8 mouse cellular contexts compared by ENCODE assay signal in the genomic region with DNA sequence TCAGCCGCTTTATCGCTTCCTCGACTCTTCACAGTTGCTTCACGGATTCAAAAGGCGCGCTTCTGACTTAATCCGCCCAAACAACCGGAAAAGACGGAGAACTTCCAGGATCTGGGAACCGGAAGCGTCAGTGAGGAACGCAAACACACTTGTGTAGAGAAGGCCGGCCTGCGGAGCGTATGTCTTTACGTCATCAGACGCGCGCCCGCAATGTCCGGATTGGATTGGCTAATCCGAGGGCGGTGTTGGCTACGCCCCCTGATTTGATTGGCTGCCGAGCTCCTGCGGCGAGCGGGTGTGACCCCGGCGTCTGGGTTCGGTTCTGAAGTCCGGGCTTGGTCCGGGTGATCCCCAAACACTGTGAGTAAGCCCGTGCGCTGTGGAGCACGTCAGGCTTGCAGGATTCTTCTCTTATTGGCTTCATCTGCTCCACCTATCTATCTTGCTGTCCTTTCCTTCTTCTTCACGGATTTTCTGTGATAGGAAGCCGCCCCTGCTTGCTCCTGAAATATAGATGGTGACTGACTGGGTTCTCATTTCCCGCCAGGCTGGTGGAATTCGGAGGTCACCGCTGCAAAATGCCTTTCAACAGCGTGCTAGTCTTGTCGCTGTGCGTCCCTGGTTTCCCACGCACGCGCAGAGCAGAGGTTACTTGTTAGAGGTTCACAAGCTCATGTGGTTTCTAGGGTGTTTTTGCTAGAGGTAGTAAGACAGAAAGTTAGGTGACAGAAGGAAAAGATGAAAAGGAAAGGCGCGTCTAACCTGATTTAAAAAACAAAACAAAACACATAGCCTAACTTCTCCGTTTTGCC. TPM values are rescaled to one million over a fixed set of nuclear protein-coding genes. Genes with fewer than 3 reads are reported as not detected.
DNase-seq lines count a peak whose midpoint lies in the region; ATAC-seq and TF ChIP-seq lines count a peak whose summit lies in the region.

TSS of gene Mut (plus strand) at position 266 of the 812 bp plus-strand sequence.
TSS of gene Cenpq (minus strand) at position 628 of the 812 bp plus-strand sequence.

- peaks cover 5 to 11% of the 10 kb centered on the region in 2 experiments; a peak in 3 of 4 replicates for H3K36me3 ChIP-seq in MEL (ENCODE audit: control insufficient read depth in 1 of 2, insufficient read depth in 2 of 2, low read length in 2 of 2)
- 0 out of 2 replicates have a peak, but pooled peaks cover 3% of the 10 kb centered on the region for H3K36me3 ChIP-seq in forebrain, postnatal 0 days (ENCODE audit: insufficient read depth)
- H3K36me3 ChIP-seq in lung, embryonic 15.5 days, result peaks cover 14% of the 10 kb centered on the region; the same call in 1 of the 2 replicates

- peak; percentile 98 for DNase-seq in MEL (ENCODE audit: low read depth, low spot score)
- peak; percentile 99 for DNase-seq in cerebellum, adult 2 months
- peak; percentile 99 for DNase-seq in forebrain, postnatal 0 days
- DNase-seq in heart, postnatal 4 days, result peak; percentile 98
- peak; percentile 99 to 100 for DNase-seq in layer of hippocampus, adult 8-10 months (ENCODE audit: low spot score in 2 of 2)
- peak; percentile 95 for DNase-seq in ovary, adult 18-20 months (ENCODE audit: low spot score)
- DNase-seq in thymus, postnatal 0 days (ENCODE audit: low spot score), result peak; percentile 96

- TF ChIP-seq POLR2A in MEL (IDR thresholded peaks at IDR 0.05; ENCODE audit: control insufficient read depth in 1 of 2, insufficient read depth in 1 of 2, low read depth in 1 of 2, low read length in 2 of 2, poor library complexity in 1 of 2), result peak; percentile 41 to 83; a peak in 3 of 4 replicates
- peak; percentile 85; the same call in 1 of the 2 replicates for TF ChIP-seq POLR2A in cerebellum, adult 2 months (IDR thresholded peaks at IDR 0.05; ENCODE audit: borderline replicate concordance, insufficient read depth, low read length)

- ATAC-seq in forebrain, postnatal 0 days, result peak; percentile 100
- peak; percentile 100 for ATAC-seq in lung, embryonic 15.5 days (ENCODE audit: borderline replicate concordance, extremely low read depth, low FRiP score, low TSS enrichment)

- peaks cover 8% of the 10 kb centered on the region for H3K79me2 ChIP-seq in MEL (ENCODE audit: control insufficient read depth, insufficient read depth, low read length, poor library complexity)

- no peak for TF ChIP-seq RAD21 in MEL (IDR thresholded peaks at IDR 0.05; ENCODE audit: low read depth, low read length)

- H3K27ac ChIP-seq in MEL (ENCODE audit: control insufficient read depth, low read depth, low read length), result peak within 1 kb of the TSS; percentile 86
- H3K27ac ChIP-seq in cerebellum, adult 2 months (ENCODE audit: insufficient read depth, low read length), result peak within 1 kb of the TSS; percentile 73
- peak within 1 kb of the TSS; percentile 97 for H3K27ac ChIP-seq in forebrain, postnatal 0 days (ENCODE audit: low read depth, low read length)
- H3K27ac ChIP-seq in lung, embryonic 15.5 days, result peak within 1 kb of the TSS; percentile 96

- no peaks in the 10 kb centered on the region for H3K9me3 ChIP-seq in MEL (replicated peaks; ENCODE audit: insufficient read depth, low read length)
- H3K9me3 ChIP-seq in forebrain, postnatal 0 days (ENCODE audit: low read length), result no peaks in the 10 kb centered on the region
- no peaks in the 10 kb centered on the region for H3K9me3 ChIP-seq in lung, embryonic 15.5 days

- peak within 1 kb of the TSS; percentile 88 to 91 for H3K4me3 ChIP-seq in MEL (ENCODE audit: control insufficient read depth in 1 of 2, insufficient read depth in 1 of 2, low read depth in 2 of 2, low read length in 2 of 2)
- H3K4me3 ChIP-seq in cerebellum, adult 2 months (replicated peaks; ENCODE audit: insufficient read depth, low read depth, low read length), result peak within 1 kb of the TSS; percentile 87
- H3K4me3 ChIP-seq in forebrain, postnatal 0 days (ENCODE audit: low read depth, low read length), result peak within 1 kb of the TSS; percentile 85
- H3K4me3 ChIP-seq in lung, embryonic 15.5 days, result peak within 1 kb of the TSS; percentile 76

- no peak for TF ChIP-seq EP300 in MEL (IDR thresholded peaks at IDR 0.05; ENCODE audit: low read depth in 1 of 2, low read length in 2 of 2)

- no peak for TF ChIP-seq CTCF in MEL (IDR thresholded peaks at IDR 0.05 in 2 of 3, conservative IDR thresholded peaks at IDR 0.05 in 1 of 3; ENCODE audit: control insufficient read depth in 1 of 3, insufficient read depth in 1 of 3, low read depth in 2 of 3, low read length in 3 of 3, poor library complexity in 1 of 3, severe bottlenecking in 1 of 3)
- TF ChIP-seq CTCF in cerebellum, adult 2 months (IDR thresholded peaks at IDR 0.05; ENCODE audit: borderline replicate concordance, insufficient read depth, low read depth, low read length), result no peak
- no peak for TF ChIP-seq CTCF in forebrain, postnatal 0 days (IDR thresholded peaks at IDR 0.05; ENCODE audit: low read depth)

- peak within 1 kb of the TSS; percentile 77 for H3K4me2 ChIP-seq in forebrain, postnatal 0 days (ENCODE audit: low read depth)
- H3K4me2 ChIP-seq in lung, embryonic 15.5 days, result peak within 1 kb of the TSS; percentile 69

- H3K4me1 ChIP-seq in MEL (ENCODE audit: control insufficient read depth in 1 of 2, insufficient read depth in 2 of 2, low read length in 2 of 2), result peaks cover 0 to 6% of the 10 kb centered on the region in 2 experiments; a peak in 1 of 4 replicates
- no peaks in the 10 kb centered on the region for H3K4me1 ChIP-seq in cerebellum, adult 2 months (ENCODE audit: control insufficient read depth, insufficient read depth, low read length)
- H3K4me1 ChIP-seq in forebrain, postnatal 0 days (ENCODE audit: insufficient read depth), result peaks cover 6% of the 10 kb centered on the region
- H3K4me1 ChIP-seq in lung, embryonic 15.5 days, result peaks cover 8% of the 10 kb centered on the region

- no peaks in the 10 kb centered on the region for H3K27me3 ChIP-seq in MEL (ENCODE audit: control insufficient read depth in 1 of 2, insufficient read depth in 2 of 2, low read length in 2 of 2)
- no peaks in the 10 kb centered on the region for H3K27me3 ChIP-seq in cerebellum, adult 2 months (ENCODE audit: control insufficient read depth, insufficient read depth, low read length)
- no peaks in the 10 kb centered on the region for H3K27me3 ChIP-seq in forebrain, postnatal 0 days (ENCODE audit: insufficient read depth, low read length)
- H3K27me3 ChIP-seq in lung, embryonic 15.5 days, result no peaks in the 10 kb centered on the region

- WGBS in cerebellum, adult 2 months, result under 1% methylated on average over 50 of the region's 50 CpGs
- under 1% methylated on average over 50 of the region's 50 CpGs for WGBS in forebrain, postnatal 0 days
- under 1% methylated on average over 50 of the region's 50 CpGs for WGBS in lung, embryonic 15.5 days

- H3K9ac ChIP-seq in MEL (ENCODE audit: control insufficient read depth, low read depth, low read length, poor library complexity, severe bottlenecking), result peak within 1 kb of the TSS; percentile 79
- peak within 1 kb of the TSS; percentile 75 for H3K9ac ChIP-seq in forebrain, postnatal 0 days
- peak within 1 kb of the TSS; percentile 73 for H3K9ac ChIP-seq in lung, embryonic 15.5 days

TF ChIP-seq in MEL, 35 proteins besides CTCF, POLR2A, EP300 and RAD21 (continues in another document):
- TF ChIP-seq USF1 (IDR thresholded peaks at IDR 0.05; ENCODE audit: low read depth, low read length) (0 out of 2 replicates have a peak, but pooled peaks have one; percentile 3), MAZ (IDR thresholded peaks at IDR 0.05; ENCODE audit: low read depth, low read length) (no peak), ZMIZ1 (IDR thresholded peaks at IDR 0.05; ENCODE audit: low read depth, low read length) (peak; percentile 39; the same call in 1 of the 2 replicates), ELF1 (IDR thresholded peaks at IDR 0.05; ENCODE audit: low read depth, low read length) (peak; percentile 90), SIN3A (IDR thresholded peaks at IDR 0.05; ENCODE audit: low read length) (peak; percentile 94), NRF1 (IDR thresholded peaks at IDR 0.05; ENCODE audit: insufficient read depth, low read depth, low read length, poor library complexity, severe bottlenecking) (peak; percentile 85), E2F4 (IDR thresholded peaks at IDR 0.05; ENCODE audit: borderline replicate concordance, low read depth, low read length) (peak; percentile 78; the same call in 1 of the 2 replicates), TBP (IDR thresholded peaks at IDR 0.05; ENCODE audit: low read depth, low read length) (peak; percentile 86), MAX (IDR thresholded peaks at IDR 0.05; ENCODE audit: low read length) (peak; percentile 61; the same call in 1 of the 2 replicates), MXI1 (IDR thresholded peaks at IDR 0.05; ENCODE audit: low read depth, low read length) (peak; percentile 81; the same call in 1 of the 2 replicates), NELFE (IDR thresholded peaks at IDR 0.05; ENCODE audit: low read depth, low read length) (peak; percentile 73), POLR2AphosphoS2 (IDR thresholded peaks at IDR 0.05; ENCODE audit: low read length) (peak; percentile 46; the same call in 1 of the 2 replicates)

RNA-seq across cellular contexts. Expression of gene Mut, which starts in this region (rescaled TPM):
- 21.2 and 25.8 TPM in 2 replicates for total RNA-seq in MEL (2012; rRNA removed)
- 10 to 100 TPM; 25.0 to 65.8 TPM for polyA plus RNA-seq in MEL (2012; ENCODE audit: insufficient read depth in 1 of 2, insufficient read length in 2 of 2, low read depth in 1 of 2, low replicate concordance in 2 of 2, missing spikeins in 1 of 2)
- 24.2 and 26.8 TPM in 2 replicates for polyA plus RNA-seq in cerebellum, adult 2 months (2012; rRNA removed)
- 15.5 and 18.6 TPM in 2 replicates for total RNA-seq in forebrain, postnatal 0 days (2014; rRNA removed)
- polyA plus RNA-seq in forebrain, postnatal 0 days (2015; fragmentation: Nextera tagmentation; extraction: Ambion mirVana), result 13.8 and 17.8 TPM in 2 replicates
- 10 to 100 TPM; 55.9 to 60.0 TPM for total RNA-seq in heart, postnatal 4 days (2021)
- total RNA-seq in layer of hippocampus, adult 8-10 months (2022), result 10 to 100 TPM; 47.6 to 59.2 (median 55.4) TPM
- polyA plus RNA-seq in lung, embryonic 15.5 days (2015; fragmentation: Nextera tagmentation; extraction: Ambion mirVana), result 34.8 and 39.7 TPM in 2 replicates
- 23.8 and 25.2 TPM in 2 replicates for polyA plus RNA-seq in thymus, postnatal 0 days (2015; fragmentation: Nextera tagmentation; extraction: Ambion mirVana)

RNA-seq across cellular contexts. Expression of gene Cenpq, which starts in this region (rescaled TPM):
- 18.9 and 20.9 TPM in 2 replicates for total RNA-seq in MEL (2012; rRNA removed)
- polyA plus RNA-seq in MEL (2012; ENCODE audit: insufficient read depth in 1 of 2, insufficient read length in 2 of 2, low read depth in 1 of 2, low replicate concordance in 2 of 2, missing spikeins in 1 of 2), result 10 to 100 TPM in 1 of 2 experiments, not detected in 1; 25.5 TPM
- polyA plus RNA-seq in cerebellum, adult 2 months (2012; rRNA removed), result 4.7 and 4.8 TPM in 2 replicates
- total RNA-seq in forebrain, postnatal 0 days (2014; rRNA removed), result 6.9 and 7.6 TPM in 2 replicates
- polyA plus RNA-seq in forebrain, postnatal 0 days (2015; fragmentation: Nextera tagmentation; extraction: Ambion mirVana), result 10.7 and 11.8 TPM in 2 replicates
- total RNA-seq in heart, postnatal 4 days (2021), result 10 to 100 TPM; 11.8 to 11.9 TPM
- 1 to 10 TPM; 3.0 to 3.7 (median 3.3) TPM for total RNA-seq in layer of hippocampus, adult 8-10 months (2022)
- polyA plus RNA-seq in lung, embryonic 15.5 days (2015; fragmentation: Nextera tagmentation; extraction: Ambion mirVana), result 32.1 and 32.7 TPM in 2 replicates
- polyA plus RNA-seq in thymus, postnatal 0 days (2015; fragmentation: Nextera tagmentation; extraction: Ambion mirVana), result 36.7 and 38.2 TPM in 2 replicates

Comparison
In these comparisons a context has a peak if more than half of its experiments do, and no peak if none do; other contexts are left out.
1. Peak in every context shown above with its lines: DNase-seq, ATAC-seq, H3K4me3 ChIP-seq and H3K27ac ChIP-seq.